Mouse (Mus musculus): ENCODE results near the gene Ttc28.

Gene Ttc28

GRCm38 (mm10) chr5:111049584-111049983 is 170.0 kb downstream of the Ttc28 start:
- no peak for DNase-seq (ENCODE audit: low spot score in 2 of 2)

- DNase-seq (ENCODE audit: low spot score in 2 of 2): no peak
These were observed 170.5 kb downstream of the Ttc28 start for GRCm38 (mm10) chr5:111050135-111050534.

GRCm38 (mm10) chr5:111054380-111054779 is 174.8 kb downstream of the Ttc28 start:
- DNase-seq (ENCODE audit: low spot score in 2 of 2): no peak

GRCm38 (mm10) chr5:111054848-111055428 is 175.3 kb downstream of the Ttc28 start:
- DNase-seq (ENCODE audit: low spot score in 2 of 2): no peak

- DNase-seq (ENCODE audit: low spot score in 2 of 2): no peak
These were observed 175.9 kb downstream of the Ttc28 start for GRCm38 (mm10) chr5:111055507-111055906.

GRCm38 (mm10) chr5:111057084-111057483 is 177.5 kb downstream of the Ttc28 start:
- DNase-seq (ENCODE audit: low spot score in 2 of 2): no peak

- no peak for DNase-seq (ENCODE audit: low spot score in 2 of 2)
These were observed 179.0 kb downstream of the Ttc28 start for GRCm38 (mm10) chr5:111058401-111059139.

- DNase-seq (ENCODE audit: low spot score in 2 of 2): no peak
These were observed 179.7 kb downstream of the Ttc28 start for GRCm38 (mm10) chr5:111059140-111059921.

GRCm38 (mm10) chr5:111060246-111060745 is 180.7 kb downstream of the Ttc28 start:
- DNase-seq (ENCODE audit: low spot score in 2 of 2): no peak

- no peak for DNase-seq (ENCODE audit: low spot score in 2 of 2)
These were observed 183.6 kb downstream of the Ttc28 start for GRCm38 (mm10) chr5:111063155-111063554.

GRCm38 (mm10) chr5:111063991-111064390 is 184.4 kb downstream of the Ttc28 start:
- no peak for DNase-seq (ENCODE audit: low spot score in 2 of 2)

- no peak for DNase-seq (ENCODE audit: low spot score in 2 of 2)
These were observed 186.2 kb downstream of the Ttc28 start for GRCm38 (mm10) chr5:111065770-111066169.

- DNase-seq (ENCODE audit: low spot score in 2 of 2): no peak
These were observed 189.9 kb downstream of the Ttc28 start for GRCm38 (mm10) chr5:111069503-111069902.

- no peak for DNase-seq (ENCODE audit: low spot score in 2 of 2)
These were observed 190.3 kb downstream of the Ttc28 start for GRCm38 (mm10) chr5:111069931-111070330.

GRCm38 (mm10) chr5:111070361-111070760 is 190.8 kb downstream of the Ttc28 start:
- DNase-seq (ENCODE audit: low spot score in 2 of 2): no peak

GRCm38 (mm10) chr5:111073316-111073736 is 193.7 kb downstream of the Ttc28 start:
- no peak for DNase-seq (ENCODE audit: low spot score in 2 of 2)

- no peak for DNase-seq (ENCODE audit: low spot score in 2 of 2)
These were observed 194.4 kb downstream of the Ttc28 start for GRCm38 (mm10) chr5:111074050-111074449.

GRCm38 (mm10) chr5:111075841-111076240 is 196.2 kb downstream of the Ttc28 start:
- no peak for DNase-seq (ENCODE audit: low spot score in 2 of 2)

GRCm38 (mm10) chr5:111077261-111077660 is 197.7 kb downstream of the Ttc28 start:
- DNase-seq (ENCODE audit: low spot score in 2 of 2): no peak

GRCm38 (mm10) chr5:111080601-111081000 is 201.0 kb downstream of the Ttc28 start:
- no peak for DNase-seq (ENCODE audit: low spot score in 2 of 2)

- DNase-seq (ENCODE audit: low spot score in 2 of 2): no peak
These were observed 206.2 kb downstream of the Ttc28 start for GRCm38 (mm10) chr5:111085849-111086248.

GRCm38 (mm10) chr5:111096750-111097149 is 217.1 kb downstream of the Ttc28 start:
- no peak for DNase-seq (ENCODE audit: low spot score in 2 of 2)

Data from spleen, postnatal 10 days (tissue).